Comparison of ENCODE assay signal across 8 mouse cellular contexts in genomic region chr7:132930055-132930454, GRCm38 (mm10). TPM values are rescaled to one million over a fixed set of nuclear protein-coding genes. Genes with fewer than 3 reads are reported as not detected.
DNase-seq lines count a peak whose midpoint lies in the region; ATAC-seq and TF ChIP-seq lines count a peak whose summit lies in the region.

No protein-coding gene starts in this region.

- no peak overlapping the region for H3K27ac ChIP-seq in lung, postnatal 0 days (ENCODE audit: low read length)
- H3K27ac ChIP-seq in brown adipose tissue, adult 24 weeks (replicated peaks; ENCODE audit: low read depth, low read length) = no peak overlapping the region
- no peak overlapping the region for H3K27ac ChIP-seq in intestine, embryonic 14.5 days (ENCODE audit: low read depth)
- no peak overlapping the region for H3K27ac ChIP-seq in midbrain, embryonic 15.5 days

- no peak for ATAC-seq in lung, postnatal 0 days
- no peak for ATAC-seq in intestine, embryonic 14.5 days (replicated peaks; ENCODE audit: low FRiP score, low TSS enrichment, low read depth)
- ATAC-seq in midbrain, embryonic 15.5 days (replicated peaks) = no peak

- H3K9ac ChIP-seq in lung, postnatal 0 days (replicated peaks; ENCODE audit: low read depth) = no peak overlapping the region
- peak overlapping the region; percentile 94 for H3K9ac ChIP-seq in intestine, embryonic 14.5 days (ENCODE audit: low read length)
- H3K9ac ChIP-seq in midbrain, embryonic 15.5 days = 0 out of 2 replicates have a peak overlapping the region, but pooled peaks have one; percentile 57

- H3K27me3 ChIP-seq in lung, postnatal 0 days (replicated peaks; ENCODE audit: insufficient read depth, low read length) = no peaks in the 10 kb centered on the region
- no peaks in the 10 kb centered on the region for H3K27me3 ChIP-seq in intestine, embryonic 14.5 days (replicated peaks; ENCODE audit: control insufficient read depth, insufficient read depth, low read length)
- H3K27me3 ChIP-seq in midbrain, embryonic 15.5 days (replicated peaks) = no peaks in the 10 kb centered on the region

- no peak for TF ChIP-seq EP300 in lung, postnatal 0 days (IDR thresholded peaks at IDR 0.05)

- peak; percentile 17 for DNase-seq in lung, postnatal 0 days (ENCODE audit: low spot score)
- DNase-seq in lung, postnatal 14 days = no peak
- no peak for DNase-seq in intestine, embryonic 14.5 days (ENCODE audit: low spot score)
- no peak for DNase-seq in cerebellum, adult 18-20 months
- no peak for DNase-seq in urinary bladder, postnatal 10 days (ENCODE audit: low spot score)
- no peak for DNase-seq in urinary bladder, postnatal 4 days (ENCODE audit: low spot score in 2 of 2)

- peak; percentile 30 for TF ChIP-seq CTCF in lung, postnatal 0 days (IDR thresholded peaks at IDR 0.05)

- peaks cover 4% of the 10 kb centered on the region; the same call in 1 of the 2 replicates for H3K4me1 ChIP-seq in lung, postnatal 0 days (ENCODE audit: insufficient read depth, low read depth, low read length)
- no peaks in the 10 kb centered on the region for H3K4me1 ChIP-seq in brown adipose tissue, adult 24 weeks (ENCODE audit: control insufficient read depth, insufficient read depth, insufficient read length, low read length)
- peaks cover 7% of the 10 kb centered on the region for H3K4me1 ChIP-seq in intestine, embryonic 14.5 days (replicated peaks; ENCODE audit: control insufficient read depth, insufficient read depth, low read length)
- peaks cover 24% of the 10 kb centered on the region for H3K4me1 ChIP-seq in midbrain, embryonic 15.5 days

- H3K36me3 ChIP-seq in lung, postnatal 0 days (ENCODE audit: insufficient read depth, low read length) = no peaks in the 10 kb centered on the region
- no peaks in the 10 kb centered on the region for H3K36me3 ChIP-seq in intestine, embryonic 14.5 days (ENCODE audit: control insufficient read depth, insufficient read depth, low read length)
- no peaks in the 10 kb centered on the region for H3K36me3 ChIP-seq in midbrain, embryonic 15.5 days (replicated peaks)

- H3K4me3 ChIP-seq in lung, postnatal 0 days (ENCODE audit: low read depth, low read length) = peak overlapping the region; percentile 99
- H3K4me3 ChIP-seq in brown adipose tissue, adult 24 weeks (ENCODE audit: insufficient read depth, low read depth, low read length) = peak overlapping the region; percentile 98
- H3K4me3 ChIP-seq in intestine, embryonic 14.5 days (ENCODE audit: low read depth, low read length) = peak overlapping the region; percentile 81
- H3K4me3 ChIP-seq in midbrain, embryonic 15.5 days = peak overlapping the region; percentile 90

- H3K9me3 ChIP-seq in lung, postnatal 0 days (ENCODE audit: low read length) = no peaks in the 10 kb centered on the region
- no peaks in the 10 kb centered on the region for H3K9me3 ChIP-seq in intestine, embryonic 14.5 days (ENCODE audit: control insufficient read depth, low read length)
- H3K9me3 ChIP-seq in midbrain, embryonic 15.5 days = no peaks in the 10 kb centered on the region

- WGBS in lung, postnatal 0 days = 78% methylated on average over 5 of the region's 5 CpGs
- WGBS in intestine, embryonic 14.5 days = 87% methylated on average over 5 of the region's 5 CpGs
- 91% methylated on average over 5 of the region's 5 CpGs for WGBS in midbrain, embryonic 15.5 days

- H3K4me2 ChIP-seq in lung, postnatal 0 days (replicated peaks; ENCODE audit: low read depth, low read length) = peak overlapping the region; percentile 60; the same call in 1 of the 2 replicates
- peak overlapping the region; percentile 85 for H3K4me2 ChIP-seq in intestine, embryonic 14.5 days (ENCODE audit: low read length)
- H3K4me2 ChIP-seq in midbrain, embryonic 15.5 days = peak overlapping the region; percentile 51

RNA-seq across cellular contexts. Expression of gene Zranb1, which starts 0.9 kb away (rescaled TPM):
- 13.5 and 13.8 TPM in 2 replicates for polyA plus RNA-seq in lung, postnatal 0 days (2015; fragmentation: Nextera tagmentation; extraction: Ambion mirVana)
- polyA plus RNA-seq in brown adipose tissue, adult 24 weeks (2012; ENCODE audit: insufficient read depth, insufficient read length, missing spikeins) = 11.4 and 13.0 TPM in 2 replicates
- polyA plus RNA-seq in intestine, embryonic 14.5 days (2014; fragmentation: Nextera tagmentation; extraction: Ambion mirVana) = 14.8 and 15.3 TPM in 2 replicates
- 24.3 and 24.9 TPM in 2 replicates for polyA plus RNA-seq in midbrain, embryonic 15.5 days (2015; fragmentation: Nextera tagmentation; extraction: Ambion mirVana)
